Mouse (Mus musculus) embryonic facial prominence, embryonic 14.5 days (tissue): ENCODE measurements at regions not wholly inside any gene's neighbourhood (a gene's known extent, or its start where the extent isn't known, plus 50 kb on each side); places are given as distances from the start of the nearest gene placed in this dataset.
A peak's percentile ranks its signal among the peaks of the same experiment; 100 is the strongest.

Experiments used
- ATAC-seq: fragments of 200-750 bp; cut with Nextera tagmentation; 2 replicates; pipeline ENCODE4 v1.8.0; 2017; ENCODE audit warnings: low read depth, moderate number of reproducible peaks, moderate TSS enrichment
- DNase-seq: peaks from one replicate; pipeline ENCODE4 v3.0.0-alpha.2; 2015; ENCODE audit warnings: low spot score
- H3K27ac ChIP-seq: fragments of 300-500 bp; sonication (generic); replicated peaks from 2 replicates; pipeline ENCODE4 v1.5.1; 2014; ENCODE audit warnings: low read depth, mild to moderate bottlenecking, low read length, moderate library complexity
- H3K27me3 ChIP-seq: fragments of 300-500 bp; sonication (generic); replicated peaks from 2 replicates; pipeline ENCODE4 v1.6.1; 2014; ENCODE audit warnings: low read length; ENCODE audit not compliant: control insufficient read depth, insufficient read depth
- H3K36me3 ChIP-seq: fragments of 300-500 bp; sonication (generic); 2 replicates; pipeline ENCODE4 v1.6.1; 2014; ENCODE audit warnings: low read length, mixed read lengths; ENCODE audit not compliant: control insufficient read depth, insufficient read depth
- H3K4me1 ChIP-seq: fragments of 300-500 bp; sonication (generic); 2 replicates; pipeline ENCODE4 v1.6.1; 2014; ENCODE audit warnings: antibody characterized with exemption, low read length; ENCODE audit not compliant: control insufficient read depth, insufficient read depth
- H3K4me2 ChIP-seq: fragments of 300-500 bp; sonication (generic); 2 replicates; pipeline ENCODE4 v1.6.1; 2014; ENCODE audit warnings: low read depth, mild to moderate bottlenecking, low read length, moderate library complexity, mixed read lengths
- H3K4me3 ChIP-seq: fragments of 300-500 bp; sonication (generic); 2 replicates; pipeline ENCODE4 v1.5.1; 2014; ENCODE audit warnings: low read depth, mild to moderate bottlenecking, low read length
- H3K9ac ChIP-seq: fragments of 300-500 bp; sonication (generic); 2 replicates; pipeline ENCODE4 v1.6.1; 2014; ENCODE audit warnings: low read depth, mild to moderate bottlenecking, low read length, moderate library complexity, mixed read lengths
- H3K9me3 ChIP-seq: fragments of 300-500 bp; sonication (generic); 2 replicates; pipeline ENCODE4 v1.6.1; 2016; ENCODE audit warnings: low read length; ENCODE audit not compliant: control insufficient read depth
- WGBS: fragments of 180-500 bp; shearing (Covaris S2); extraction: QIAGEN DNeasy Blood & Tissue Kit; methylation state at CpG from one replicate; pipeline ENCODE4 v1.1.7; 2014; 5-methylcytosine and 5-hydroxymethylcytosine counted together

DNA sequence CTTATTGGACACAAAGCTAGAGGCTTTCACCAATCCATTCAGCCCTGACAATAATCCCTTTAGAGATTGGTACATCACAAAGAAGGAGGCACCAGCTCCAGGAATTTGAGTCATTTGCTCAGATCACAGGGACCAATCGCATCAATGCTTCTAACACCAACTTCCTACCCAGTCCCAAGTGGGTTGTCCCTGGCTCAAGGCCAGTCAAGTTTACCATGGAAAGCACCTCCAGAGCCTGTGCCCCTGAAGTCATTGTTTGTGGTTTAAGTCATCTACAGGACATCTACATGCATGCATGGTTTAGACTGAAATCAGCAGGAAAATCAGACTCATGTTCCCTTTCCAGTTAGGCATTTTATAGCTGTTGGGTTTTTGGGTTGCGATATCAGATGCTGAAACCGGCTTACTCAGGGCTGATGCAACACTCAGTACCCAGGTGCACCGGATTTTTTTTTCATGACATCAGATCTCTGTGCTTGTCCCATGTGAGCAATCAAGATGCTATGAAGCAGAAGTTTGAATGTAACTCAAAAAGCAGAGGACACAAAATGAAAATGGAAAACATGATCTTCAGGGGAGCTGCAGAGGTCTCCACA lies 50.3 kb upstream of the Sh3bp4 start:
- no peak overlapping the region for H3K9ac ChIP-seq
- 84% methylated on average over 4 of the region's 4 CpGs for WGBS
- H3K27me3 ChIP-seq, result no peaks in the 10 kb centered on the region
- H3K9me3 ChIP-seq, result no peaks in the 10 kb centered on the region
- no peaks in the 10 kb centered on the region for H3K36me3 ChIP-seq
- H3K27ac ChIP-seq, result no peak overlapping the region
- no peak overlapping the region for H3K4me2 ChIP-seq
- no peak for ATAC-seq
- no peak overlapping the region for H3K4me3 ChIP-seq
- peaks cover 12% of the 10 kb centered on the region for H3K4me1 ChIP-seq
- DNase-seq, result peak; percentile 20
